ENCODE assay signal across 8 mouse cellular contexts in genomic region chr15:103163182-103163919, GRCm38 (mm10). TPM values are rescaled to one million over a fixed set of nuclear protein-coding genes. Genes with fewer than 3 reads are reported as not detected.
DNase-seq lines count a peak whose midpoint lies in the region; ATAC-seq lines count a peak whose summit lies in the region.

No protein-coding gene starts in this region.

- no peaks in the 10 kb centered on the region for H3K9me3 ChIP-seq in hindbrain, embryonic 11.5 days (ENCODE audit: control insufficient read depth, low read length)

- H3K4me1 ChIP-seq in hindbrain, embryonic 11.5 days (replicated peaks; ENCODE audit: control insufficient read depth, insufficient read depth, low read length): peaks cover 6% of the 10 kb centered on the region

- peak; percentile 83 for ATAC-seq in hindbrain, embryonic 11.5 days (ENCODE audit: low FRiP score)

- H3K27ac ChIP-seq in hindbrain, embryonic 11.5 days (ENCODE audit: low read depth, low read length): no peak overlapping the region

- 9% methylated on average over 25 of the region's 25 CpGs for WGBS in hindbrain, embryonic 11.5 days

- H3K27me3 ChIP-seq in hindbrain, embryonic 11.5 days (ENCODE audit: control insufficient read depth, insufficient read depth, low read length): peaks cover 20% of the 10 kb centered on the region

- H3K4me2 ChIP-seq in hindbrain, embryonic 11.5 days (replicated peaks; ENCODE audit: low read depth, low read length): peak overlapping the region; percentile 46

- peak overlapping the region; percentile 72 for H3K9ac ChIP-seq in hindbrain, embryonic 11.5 days (ENCODE audit: low read depth, low read length)

- peak overlapping the region; percentile 64 for H3K4me3 ChIP-seq in hindbrain, embryonic 11.5 days (ENCODE audit: low read depth, low read length)

- DNase-seq in Muller cell, postnatal 12 days (ENCODE audit: inconsistent ontology term): peak; percentile 89
- peak; percentile 93 for DNase-seq in cerebellum, adult 9-11 months
- peak; percentile 93 to 97 for DNase-seq in frontal cortex, adult 2 months (ENCODE audit: extremely low spot score in 1 of 2, low spot score in 1 of 2)
- DNase-seq in hindbrain, embryonic 11.5 days (ENCODE audit: low spot score): peak; percentile 97
- DNase-seq in layer of hippocampus, postnatal 10 days (ENCODE audit: low spot score in 2 of 2): peak; percentile 87 to 90
- peak; percentile 94 for DNase-seq in lung, postnatal 10 days
- peak; percentile 97 for DNase-seq in retina, embryonic 14.5 days (ENCODE audit: low spot score)
- DNase-seq in urinary bladder, adult 18-20 months (ENCODE audit: low spot score in 2 of 2): peak; percentile 67 to 87

- H3K36me3 ChIP-seq in hindbrain, embryonic 11.5 days (ENCODE audit: control insufficient read depth, insufficient read depth, low read length): no peaks in the 10 kb centered on the region

RNA-seq across cellular contexts. Expression of gene Smug1, which starts 3.5 kb away (rescaled TPM):
- polyA plus RNA-seq in frontal cortex, adult 2 months (2012; rRNA removed): 16.1 and 16.3 TPM in 2 replicates
- polyA plus RNA-seq in hindbrain, embryonic 11.5 days (2014; fragmentation: Nextera tagmentation; extraction: Ambion mirVana): 23.9 and 35.8 TPM in 2 replicates
- 10 to 100 TPM; 15.1 to 17.4 TPM for total RNA-seq in layer of hippocampus, postnatal 10 days (2021)
